Mouse (Mus musculus) left cerebral cortex, postnatal 36 days (tissue): Measurements from ENCODE around the gene Mllt6. TPM values are rescaled to one million over a fixed set of nuclear protein-coding genes. Genes with fewer than 3 reads are reported as not detected.

Experiments
- DNase-seq, 2 experiments: peaks; one replicate each; pipeline ENCODE4 v3.0.0; 2021 to 2022; ENCODE audit warnings: low spot score in 2 of 2, mixed read lengths in 1 of 2
- intact Hi-C: fragments of 180-260 bp; cut with DNase I; formaldehyde crosslinking; loops from one replicate; pipeline ENCODE4 v1.15.1; 2025
- total RNA-seq, 2 experiments: library from RNA; stranded (reverse); gene quantifications; 2 replicates each; pipeline ENCODE4 v1.2.3; 2021

Gene Mllt6
- total RNA-seq, 2 experiments from 2014 or later, result 129 to 134 TPM

GRCm38 (mm10) chr11:97663528-97664338 lies 519 bp downstream of the Mllt6 start:
- DNase-seq, result peak in 1 of 2 experiments; percentile 29

GRCm38 (mm10) chr11:97664339-97664665 lies 1.1 kb downstream of the Mllt6 start:
- intact Hi-C loops, result loop anchor here (5.0 kb wide), 1 partner anchor 33 kb away; no protein-coding TSS in a partner anchor
- DNase-seq, result no peak

More at GRCm38 (mm10) chr11:97663528-97664338, 519 bp downstream of the Mllt6 start:
- intact Hi-C loops, result loop anchor here (5.0 kb wide), 1 partner anchor 34 kb away; no protein-coding TSS in a partner anchor

GRCm38 (mm10) chr11:97664771-97665240 lies 1.6 kb downstream of the Mllt6 start:
- intact Hi-C loops, result loop anchor here (5.0 kb wide), 1 partner anchor 32 kb away; no protein-coding TSS in a partner anchor

GRCm38 (mm10) chr11:97665431-97665830 lies 2.2 kb downstream of the Mllt6 start:
- intact Hi-C loops, result no loop called here
- no peak for DNase-seq

More at GRCm38 (mm10) chr11:97664771-97665240, 1.6 kb downstream of the Mllt6 start:
- DNase-seq, result no peak

GRCm38 (mm10) chr11:97666221-97666620 lies 3.0 kb downstream of the Mllt6 start:
- DNase-seq, result no peak
- intact Hi-C loops, result no loop called here

- intact Hi-C loops, result no loop called here
Measured at GRCm38 (mm10) chr11:97666794-97667193, 3.6 kb downstream of the Mllt6 start.

GRCm38 (mm10) chr11:97668160-97668559 lies 4.9 kb downstream of the Mllt6 start:
- intact Hi-C loops, result no loop called here
- DNase-seq, result no peak

More at GRCm38 (mm10) chr11:97666794-97667193, 3.6 kb downstream of the Mllt6 start:
- no peak for DNase-seq

- DNase-seq, result peak; percentile 39 to 44
- intact Hi-C loops, result no loop called here
Measured at GRCm38 (mm10) chr11:97669268-97669667, 6.1 kb downstream of the Mllt6 start.

- DNase-seq, result peak in 1 of 2 experiments; percentile 51
- intact Hi-C loops, result no loop called here
Measured at GRCm38 (mm10) chr11:97669829-97670228, 6.6 kb downstream of the Mllt6 start.

GRCm38 (mm10) chr11:97670234-97671176 lies 7.3 kb downstream of the Mllt6 start:
- intact Hi-C loops, result no loop called here
- peak; percentile 30 to 53 for DNase-seq

GRCm38 (mm10) chr11:97671177-97671527 lies 7.9 kb downstream of the Mllt6 start:
- no peak for DNase-seq
- intact Hi-C loops, result no loop called here

GRCm38 (mm10) chr11:97673148-97673547 lies 9.9 kb downstream of the Mllt6 start:
- intact Hi-C loops, result no loop called here
- DNase-seq, result no peak

GRCm38 (mm10) chr11:97676050-97676754 lies 13.0 kb downstream of the Mllt6 start:
- no peak for DNase-seq
- intact Hi-C loops, result no loop called here

- no peak for DNase-seq
- intact Hi-C loops, result no loop called here
Measured at GRCm38 (mm10) chr11:97677381-97677780, 14.2 kb downstream of the Mllt6 start.

- intact Hi-C loops, result no loop called here
Measured at GRCm38 (mm10) chr11:97677842-97678241, 14.6 kb downstream of the Mllt6 start.

GRCm38 (mm10) chr11:97678301-97678700 lies 15.1 kb downstream of the Mllt6 start:
- DNase-seq, result no peak
- intact Hi-C loops, result no loop called here

More at GRCm38 (mm10) chr11:97677842-97678241, 14.6 kb downstream of the Mllt6 start:
- DNase-seq, result no peak

GRCm38 (mm10) chr11:97680430-97680829 lies 17.2 kb downstream of the Mllt6 start:
- intact Hi-C loops, result no loop called here
- no peak for DNase-seq

GRCm38 (mm10) chr11:97682504-97683055 lies 19.4 kb downstream of the Mllt6 start:
- DNase-seq, result no peak
- intact Hi-C loops, result no loop called here

GRCm38 (mm10) chr11:97684063-97684680 lies 21.0 kb downstream of the Mllt6 start:
- DNase-seq, result no peak
- intact Hi-C loops, result no loop called here
